Mouse (Mus musculus) heart, adult 2 months (tissue): ENCODE data around the gene Hist1h2af.

ENCODE experiments used
- CTCF ChIP-seq: fragments of 200-600 bp; IDR thresholded peaks from 2 replicates; pipeline ENCODE4 v1.8.1; 2022; ENCODE audit warnings: antibody characterized with exemption, mild to moderate bottlenecking, moderate library complexity
- POLR2A ChIP-seq: fragments of 200-500 bp; IDR thresholded peaks from 2 replicates; pipeline ENCODE4 v1.6.1; 2011; ENCODE audit warnings: mild to moderate bottlenecking, low read depth, low read length, control low read depth; ENCODE audit not compliant: insufficient read depth

GRCm38 (mm10) chr13:23541497-23541896, 7.8 kb downstream of the Hist1h2af start:
- TF ChIP-seq CTCF (no peak), POLR2A (no peak)
